Mouse (Mus musculus) ES-Bruce4 (cell line): ENCODE results near the gene C1s2. TPM values are rescaled to one million over a fixed set of nuclear protein-coding genes. Genes with fewer than 3 reads are reported as not detected.
"Not testable (repeated sequence)": the region's sequence is repeated elsewhere in the genome, so short reads cannot be mapped to it uniquely, and the experiment has no call there.

Experiments used
- H3K27ac ChIP-seq: 2 replicates; pipeline ENCODE4 v1.5.1; 2012; ENCODE audit warnings: low read length, inconsistent platforms; ENCODE audit not compliant: insufficient read depth
- H3K27me3 ChIP-seq: 2 replicates; pipeline ENCODE4 v1.6.1; 2012; ENCODE audit warnings: mild to moderate bottlenecking, low read length, inconsistent platforms; ENCODE audit not compliant: control insufficient read depth, poor library complexity, insufficient read depth, severe bottlenecking
- H3K36me3 ChIP-seq: 2 replicates; pipeline ENCODE4 v1.6.1; 2012; ENCODE audit warnings: inconsistent platforms, mild to moderate bottlenecking, low read length, moderate library complexity; ENCODE audit not compliant: control insufficient read depth, poor library complexity, insufficient read depth, severe bottlenecking
- H3K4me1 ChIP-seq: one replicate; pipeline ENCODE4 v1.8.1; 2011; ENCODE audit warnings: low read length; ENCODE audit not compliant: control insufficient read depth, insufficient read depth
- H3K4me3 ChIP-seq: 2 replicates; pipeline ENCODE4 v1.5.1; 2011; ENCODE audit warnings: low read depth, mild to moderate bottlenecking, low read length
- H3K9ac ChIP-seq: 2 replicates; pipeline ENCODE4 v1.6.1; 2012; ENCODE audit warnings: low read depth, mild to moderate bottlenecking, inconsistent platforms; ENCODE audit not compliant: poor library complexity, severe bottlenecking
- H3K9me3 ChIP-seq: replicated peaks from 2 replicates; pipeline ENCODE4 v1.6.1; 2012; ENCODE audit warnings: mild to moderate bottlenecking, low read length, inconsistent platforms; ENCODE audit not compliant: control insufficient read depth, poor library complexity, insufficient read depth, severe bottlenecking
- CTCF ChIP-seq: IDR thresholded peaks from one replicate; pipeline ENCODE4 v1.8.1; 2011; ENCODE audit warnings: low read depth, low read length
- EP300 ChIP-seq: IDR thresholded peaks from 2 replicates; pipeline ENCODE4 v1.6.1; 2011; ENCODE audit warnings: low read depth, low read length; ENCODE audit not compliant: insufficient read depth
- POLR2A ChIP-seq: IDR thresholded peaks from one replicate; pipeline ENCODE4 v1.8.1; 2011; ENCODE audit warnings: low read length; ENCODE audit not compliant: insufficient read depth
- polyA plus RNA-seq: library from polyadenylated mRNA; stranded (reverse); fragments of >200 nt; gene quantifications from 2 replicates; pipeline ENCODE4 v1.2.4, GENCODE M21; 2011; ENCODE audit warnings: low read depth; ENCODE audit not compliant: missing spikeins, insufficient read depth, insufficient read length

Gene C1s2
- polyA plus RNA-seq, 1 experiment: 0.49 TPM

- no peak overlapping the region for H3K4me3 ChIP-seq
- H3K27ac ChIP-seq: no peak overlapping the region
- H3K9ac ChIP-seq: no peak overlapping the region
- no peaks in the 10 kb centered on the region for H3K36me3 ChIP-seq
- H3K27me3 ChIP-seq: no peaks in the 10 kb centered on the region
- no peaks in the 10 kb centered on the region for H3K4me1 ChIP-seq
- no peaks in the 10 kb centered on the region for H3K9me3 ChIP-seq
- TF ChIP-seq EP300 (no peak), CTCF (no peak), POLR2A (no peak)
Measured at GRCm38 (mm10) chr6:124630763-124631162, 5.1 kb downstream of the C1s2 start.

- not testable (repeated sequence) for H3K4me3 ChIP-seq, H3K4me1 ChIP-seq, H3K9me3 ChIP-seq, H3K27ac ChIP-seq, H3K27me3 ChIP-seq, H3K36me3 ChIP-seq, H3K9ac ChIP-seq
Measured at GRCm38 (mm10) chr6:124626184-124626583, 9.7 kb downstream of the C1s2 start.

GRCm38 (mm10) chr6:124625612-124626011 lies 10.3 kb downstream of the C1s2 start:
- no peaks in the 10 kb centered on the region for H3K4me1 ChIP-seq
- H3K27me3 ChIP-seq: no peaks in the 10 kb centered on the region
- H3K36me3 ChIP-seq: no peaks in the 10 kb centered on the region
- H3K27ac ChIP-seq: no peak overlapping the region
- H3K9ac ChIP-seq: no peak overlapping the region
- no peak for TF ChIP-seq CTCF
- no peak for TF ChIP-seq EP300
- no peak for TF ChIP-seq POLR2A
- peaks cover 6% of the 10 kb centered on the region for H3K9me3 ChIP-seq
- no peak overlapping the region for H3K4me3 ChIP-seq

- H3K36me3 ChIP-seq: no peaks in the 10 kb centered on the region
- no peak overlapping the region for H3K27ac ChIP-seq
- no peak overlapping the region for H3K4me3 ChIP-seq
- TF ChIP-seq POLR2A (no peak), EP300 (no peak), CTCF (no peak)
- no peak overlapping the region for H3K9ac ChIP-seq
- H3K4me1 ChIP-seq: no peaks in the 10 kb centered on the region
- H3K27me3 ChIP-seq: no peaks in the 10 kb centered on the region
- H3K9me3 ChIP-seq: peaks cover 17% of the 10 kb centered on the region
Measured at GRCm38 (mm10) chr6:124602031-124602430, 33.9 kb downstream of the C1s2 start.

- TF ChIP-seq POLR2A (no peak), CTCF (no peak), EP300 (no peak)
- Histone ChIP-seq H3K4me1 (no peaks in the 10 kb centered on the region), H3K36me3 (no peaks in the 10 kb centered on the region), H3K27me3 (no peaks in the 10 kb centered on the region), H3K9ac (no peak overlapping the region), H3K9me3 (peaks cover 14% of the 10 kb centered on the region), H3K4me3 (no peak overlapping the region), H3K27ac (no peak overlapping the region)
Measured at GRCm38 (mm10) chr6:124593121-124593520, 42.8 kb downstream of the C1s2 start.

- Histone ChIP-seq H3K36me3 (no peaks in the 10 kb centered on the region), H3K4me1 (no peaks in the 10 kb centered on the region), H3K4me3 (no peak overlapping the region), H3K9ac (no peak overlapping the region), H3K27me3 (no peaks in the 10 kb centered on the region), H3K9me3 (peaks cover 14% of the 10 kb centered on the region), H3K27ac (no peak overlapping the region)
- TF ChIP-seq POLR2A (no peak), CTCF (no peak), EP300 (no peak)
Measured at GRCm38 (mm10) chr6:124592186-124592700, 43.6 kb downstream of the C1s2 start.
